Mouse (Mus musculus): ENCODE results near the gene Dgkz. TPM values are rescaled to one million over a fixed set of nuclear protein-coding genes. Genes with fewer than 3 reads are reported as not detected.

Dgkz gene
- total RNA-seq, 1 experiment from 2014 or later: 110 TPM

DNA sequence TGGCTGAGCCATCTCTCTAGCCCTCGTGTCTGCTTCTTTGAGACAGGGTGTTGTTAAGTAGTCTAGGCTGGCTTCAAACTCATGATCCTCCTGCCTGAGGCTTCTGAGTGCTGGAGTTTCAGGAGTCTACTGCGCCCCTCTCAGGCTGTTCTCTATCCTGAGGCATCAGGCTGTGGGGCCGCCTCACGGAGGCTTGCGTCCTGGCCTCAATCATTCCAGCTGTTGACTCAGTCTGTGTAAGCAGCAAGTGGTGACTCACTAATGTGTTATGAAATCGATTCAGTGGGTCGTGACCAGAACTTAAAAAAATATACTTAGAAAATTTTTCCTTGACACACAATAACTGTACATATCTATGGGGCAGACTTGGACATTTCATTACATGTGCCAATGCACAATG, 29.0 kb upstream of the Dgkz start:
- no peak for ATAC-seq (replicated peaks; ENCODE audit: insufficient number of reproducible peaks, low FRiP score, low TSS enrichment, poor library complexity, severe bottlenecking)

DNA sequence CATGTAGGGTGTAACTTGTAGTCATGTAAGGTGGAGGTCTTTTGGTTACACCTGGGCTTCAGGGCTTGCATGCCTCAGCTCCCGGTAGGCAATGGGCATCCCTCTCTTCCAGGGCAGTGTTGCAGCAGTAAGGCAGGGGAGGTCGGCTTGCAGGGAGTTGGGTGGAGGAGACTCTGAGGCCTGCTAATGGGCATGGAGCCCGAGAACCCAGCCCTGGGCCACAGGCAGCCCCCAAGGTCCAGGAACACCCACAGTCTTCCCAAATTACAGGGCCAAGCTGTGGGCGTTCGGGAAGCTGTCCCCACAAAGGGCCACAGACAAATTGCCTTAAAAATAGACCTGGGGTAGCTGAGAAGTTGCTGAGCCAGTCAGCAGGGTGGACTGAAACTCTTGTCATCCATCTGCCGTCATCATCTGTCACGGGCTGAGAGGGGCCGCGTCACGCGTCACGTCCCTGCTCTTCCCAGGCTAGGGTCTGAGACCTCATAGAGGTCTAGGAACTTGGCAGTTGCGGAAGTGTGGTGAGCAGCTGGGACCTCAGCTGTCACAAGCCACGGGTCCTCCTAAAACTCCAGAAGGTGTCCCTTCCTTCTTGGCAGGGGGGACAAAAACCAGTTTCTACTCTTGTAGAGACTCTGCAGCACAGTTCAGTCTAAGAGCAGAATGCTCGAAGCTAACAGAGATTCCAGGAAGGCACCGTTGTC, 22.4 kb upstream of the Dgkz start:
- no peak for ATAC-seq (replicated peaks; ENCODE audit: insufficient number of reproducible peaks, low FRiP score, low TSS enrichment, poor library complexity, severe bottlenecking)

DNA sequence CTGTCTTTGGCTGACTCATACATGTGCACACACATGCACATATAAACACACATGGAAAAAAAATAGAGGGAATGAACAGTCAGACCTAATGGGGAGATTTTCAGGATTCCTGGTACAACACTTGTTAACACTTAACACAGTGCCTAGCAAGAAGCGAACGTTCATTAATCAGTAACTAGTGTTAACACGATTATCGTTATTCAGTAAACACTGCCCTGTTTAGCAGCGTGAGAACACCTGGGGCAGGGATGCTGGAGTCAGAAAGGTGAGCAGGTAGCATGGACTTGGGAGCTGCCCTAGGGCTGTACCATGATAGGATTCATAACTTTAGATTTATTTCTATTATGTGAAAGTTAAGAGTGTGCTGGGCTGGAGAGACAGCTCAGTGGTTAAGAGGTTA, 20.3 kb upstream of the Dgkz start:
- no peak for ATAC-seq (replicated peaks; ENCODE audit: insufficient number of reproducible peaks, low FRiP score, low TSS enrichment, poor library complexity, severe bottlenecking)

DNA sequence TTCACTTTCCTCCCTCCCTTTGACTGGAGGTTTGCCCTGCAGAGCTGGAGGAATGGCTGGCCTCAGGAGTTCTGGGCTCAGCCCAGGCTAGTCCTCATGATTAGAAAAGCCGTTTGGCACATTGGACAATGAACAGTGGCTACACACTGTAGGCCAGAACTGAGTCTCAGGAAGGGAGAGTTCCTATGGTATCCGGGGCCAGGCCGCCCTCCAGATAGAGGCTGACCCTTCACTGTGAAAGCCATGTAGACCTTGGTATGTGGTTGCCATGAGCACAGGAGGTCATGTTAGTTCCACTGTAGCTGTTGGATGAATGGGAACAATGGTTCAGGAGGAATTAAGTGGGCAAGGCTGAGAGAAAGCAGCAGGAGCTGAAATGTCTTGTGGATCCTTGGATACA, 17.7 kb upstream of the Dgkz start:
- no peak for ATAC-seq (replicated peaks; ENCODE audit: insufficient number of reproducible peaks, low FRiP score, low TSS enrichment, poor library complexity, severe bottlenecking)

DNA sequence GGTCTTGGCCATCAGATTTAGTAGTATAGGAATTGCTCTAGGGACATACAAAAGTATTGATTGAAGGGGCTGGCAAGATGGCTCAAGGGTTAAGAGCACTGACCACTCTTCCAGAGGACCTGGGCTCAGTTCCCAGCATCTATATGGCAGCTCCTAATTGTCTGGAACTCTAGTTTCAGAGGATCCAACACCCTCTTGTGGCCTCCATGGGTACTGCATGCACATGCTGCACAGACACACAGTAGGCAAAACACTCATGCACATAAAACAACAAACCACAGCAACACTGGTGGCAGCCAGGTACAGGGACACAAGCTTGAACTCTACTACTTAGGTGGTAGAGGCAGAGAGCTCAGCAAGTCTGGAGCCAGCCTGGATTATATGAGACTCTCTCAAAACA, 14.1 kb upstream of the Dgkz start:
- no peak for ATAC-seq (replicated peaks; ENCODE audit: insufficient number of reproducible peaks, low FRiP score, low TSS enrichment, poor library complexity, severe bottlenecking)

DNA sequence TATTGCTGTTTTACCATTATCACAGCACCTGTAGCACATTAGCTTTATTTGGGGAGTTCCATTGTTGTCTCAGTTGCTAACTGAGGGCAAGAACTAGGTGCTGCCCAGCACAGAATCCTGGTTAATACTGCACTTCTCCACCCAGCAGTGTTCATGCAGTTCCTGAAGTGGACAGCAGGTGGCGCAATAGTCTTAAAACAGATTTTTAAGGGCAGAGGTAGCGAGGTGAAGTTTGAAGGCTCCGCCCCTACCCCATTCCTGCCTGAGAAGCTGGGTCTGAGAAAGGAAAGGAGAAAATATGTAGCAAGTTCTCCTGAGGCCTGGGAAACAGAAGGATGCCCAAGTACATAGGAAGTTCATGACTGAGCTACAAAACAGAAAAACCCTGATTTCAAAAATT, 11.9 kb upstream of the Dgkz start:
- ATAC-seq (replicated peaks; ENCODE audit: insufficient number of reproducible peaks, low FRiP score, low TSS enrichment, poor library complexity, severe bottlenecking): 0 out of 2 replicates have a peak, but pooled peaks have one; percentile 33

DNA sequence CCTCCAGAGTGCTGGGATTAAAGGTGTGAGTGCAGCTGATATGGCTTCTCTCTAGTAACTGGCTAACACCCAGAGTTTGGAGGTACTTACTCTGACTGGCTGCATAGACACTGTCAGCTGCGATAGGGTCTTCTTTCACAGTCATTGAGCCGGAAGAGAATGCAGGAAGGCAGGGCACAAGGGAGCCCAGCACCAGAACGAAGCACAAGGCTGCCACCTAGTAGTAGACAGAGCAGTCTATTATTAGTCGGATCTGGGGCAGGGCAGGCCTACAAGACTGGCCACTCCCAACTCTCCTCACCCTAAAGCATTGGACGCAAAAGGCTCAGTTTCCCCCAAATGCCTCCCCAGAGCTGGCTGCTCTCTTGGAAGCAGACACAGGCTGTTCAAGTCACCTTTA, 10.4 kb upstream of the Dgkz start:
- peak; percentile 46 for ATAC-seq (replicated peaks; ENCODE audit: insufficient number of reproducible peaks, low FRiP score, low TSS enrichment, poor library complexity, severe bottlenecking)

DNA sequence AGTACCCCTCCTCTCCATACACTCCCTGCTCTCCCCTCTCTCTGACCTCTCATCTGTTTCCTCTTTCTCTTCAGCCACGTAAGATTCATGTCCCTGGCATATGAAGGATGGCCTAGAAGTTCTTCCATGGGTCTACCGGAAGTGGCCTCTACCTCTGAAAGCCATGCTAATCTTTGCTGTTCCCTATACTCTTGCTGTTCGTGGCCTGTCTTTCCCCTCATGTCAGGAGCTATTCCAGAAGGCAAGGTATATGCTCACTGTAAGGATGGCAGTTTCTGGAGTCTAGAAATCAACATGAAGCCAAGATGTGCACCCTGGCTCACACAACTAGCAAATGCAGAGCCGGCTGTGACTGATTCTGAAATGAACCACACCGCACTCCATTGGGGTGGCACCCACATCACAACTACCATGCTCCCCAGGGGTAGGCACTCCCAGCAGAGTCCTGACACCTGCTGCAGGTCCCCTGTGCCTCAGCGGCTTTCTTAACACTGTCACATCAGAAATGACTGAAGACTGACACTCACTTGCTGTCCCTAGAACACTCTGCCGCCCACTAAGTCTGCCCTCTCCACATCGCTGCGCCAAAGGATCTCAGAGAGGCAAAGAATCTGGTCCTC, 9.4 kb upstream of the Dgkz start:
- ATAC-seq (replicated peaks; ENCODE audit: insufficient number of reproducible peaks, low FRiP score, low TSS enrichment, poor library complexity, severe bottlenecking): peak; percentile 13

DNA sequence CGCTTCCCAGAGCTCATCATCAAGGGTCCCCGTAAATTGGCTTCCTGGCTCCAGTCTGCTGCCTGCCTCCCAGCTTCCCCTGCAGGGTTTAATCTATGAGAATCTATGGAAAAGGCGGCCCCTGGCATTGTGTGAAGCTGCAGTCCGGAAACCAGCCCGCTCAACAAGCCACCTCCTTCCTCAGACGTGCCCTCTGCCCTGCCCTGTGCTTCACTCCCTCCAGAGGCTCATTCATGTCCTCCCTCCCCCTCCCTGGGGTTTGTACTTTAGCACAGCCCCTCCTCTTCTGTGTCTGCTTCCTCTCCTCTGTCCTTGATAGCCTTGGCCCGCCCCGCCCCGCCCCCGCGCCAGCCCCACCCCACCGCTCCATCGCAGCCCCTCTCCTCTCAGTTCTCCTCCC, 8.8 kb upstream of the Dgkz start:
- peak; percentile 88 for ATAC-seq (replicated peaks; ENCODE audit: insufficient number of reproducible peaks, low FRiP score, low TSS enrichment, poor library complexity, severe bottlenecking)

DNA sequence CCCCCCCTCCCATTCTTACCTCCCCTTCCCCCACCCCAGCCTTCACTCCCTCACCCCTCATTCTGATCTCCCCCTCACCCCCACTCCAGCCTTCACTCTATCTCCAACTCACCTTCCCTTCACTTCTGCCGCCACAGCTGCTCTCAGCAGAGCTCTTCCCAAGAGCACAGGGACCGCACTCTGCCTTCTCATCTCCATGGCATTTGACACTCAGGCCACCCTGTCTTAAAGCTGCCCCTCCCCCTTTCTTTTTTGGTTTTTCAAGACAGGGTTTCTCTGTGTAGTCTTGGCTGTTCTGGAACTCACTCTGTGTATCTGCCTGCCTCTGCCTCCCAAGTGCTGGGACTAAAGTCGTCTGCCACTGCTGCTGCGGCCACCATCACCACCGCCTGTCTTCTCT, 5.2 kb upstream of the Dgkz start:
- no peak for ATAC-seq (replicated peaks; ENCODE audit: insufficient number of reproducible peaks, low FRiP score, low TSS enrichment, poor library complexity, severe bottlenecking)

DNA sequence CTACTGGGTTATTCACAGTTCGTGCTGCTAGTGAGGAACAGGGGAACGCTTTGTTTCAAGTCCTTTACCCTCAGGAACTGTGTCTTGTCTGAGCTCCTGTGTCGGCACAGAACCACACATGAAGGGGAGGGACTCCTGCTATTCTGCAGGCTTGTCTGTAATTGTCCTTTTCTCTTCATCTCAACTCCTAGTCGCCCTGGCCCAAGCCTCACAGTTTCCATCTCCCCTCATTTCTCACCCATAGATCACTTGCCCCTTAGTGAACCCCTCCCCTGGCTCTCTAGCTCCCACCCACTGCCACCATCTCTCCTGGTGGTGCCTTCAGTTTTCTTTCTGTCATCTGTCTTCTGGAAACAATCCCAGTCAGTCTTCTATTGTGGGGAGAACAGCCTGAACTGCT, 4.6 kb upstream of the Dgkz start:
- no peak for ATAC-seq (replicated peaks; ENCODE audit: insufficient number of reproducible peaks, low FRiP score, low TSS enrichment, poor library complexity, severe bottlenecking)

DNA sequence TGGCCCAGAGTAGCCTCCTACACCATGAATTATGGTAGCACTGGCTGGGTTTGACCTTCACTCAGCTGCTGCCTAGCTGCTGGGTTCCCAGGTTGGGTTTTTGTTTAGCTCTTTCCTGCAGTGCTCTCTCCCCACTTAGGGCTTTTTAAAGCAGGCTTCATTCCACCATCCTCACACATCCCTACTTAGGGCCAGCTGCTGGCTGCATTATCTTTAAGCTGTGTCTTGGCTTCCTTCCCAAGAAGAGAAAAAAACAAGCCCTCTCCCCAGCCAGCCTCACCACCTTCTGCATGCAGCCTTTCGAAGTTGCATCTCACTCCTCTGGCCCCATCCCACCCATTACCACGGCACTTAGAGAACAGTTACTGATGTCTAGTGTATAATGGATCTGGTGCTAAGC, 2.9 kb upstream of the Dgkz start:
- ATAC-seq (replicated peaks; ENCODE audit: insufficient number of reproducible peaks, low FRiP score, low TSS enrichment, poor library complexity, severe bottlenecking): no peak

DNA sequence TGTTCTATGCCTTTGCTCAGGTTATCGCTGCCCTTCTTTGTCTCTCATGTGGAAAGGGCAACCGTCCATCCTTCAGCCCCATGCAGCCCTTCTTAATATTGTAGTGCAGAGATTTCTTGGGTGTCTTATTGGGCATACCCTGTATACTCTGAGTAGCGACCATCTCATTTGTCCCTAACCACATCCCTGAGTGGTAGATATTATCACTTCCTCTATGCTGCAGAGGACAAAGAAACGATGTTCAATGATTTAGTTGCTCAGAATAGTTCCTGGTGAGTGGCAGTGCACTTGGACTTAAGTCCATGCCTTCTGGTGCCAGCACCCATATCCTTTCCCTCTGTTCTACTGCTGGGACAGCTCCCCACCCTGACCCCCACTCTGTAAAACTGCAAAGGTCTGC, 2.3 kb upstream of the Dgkz start:
- 0 out of 2 replicates have a peak, but pooled peaks have one; percentile 15 for ATAC-seq (replicated peaks; ENCODE audit: insufficient number of reproducible peaks, low FRiP score, low TSS enrichment, poor library complexity, severe bottlenecking)

DNA sequence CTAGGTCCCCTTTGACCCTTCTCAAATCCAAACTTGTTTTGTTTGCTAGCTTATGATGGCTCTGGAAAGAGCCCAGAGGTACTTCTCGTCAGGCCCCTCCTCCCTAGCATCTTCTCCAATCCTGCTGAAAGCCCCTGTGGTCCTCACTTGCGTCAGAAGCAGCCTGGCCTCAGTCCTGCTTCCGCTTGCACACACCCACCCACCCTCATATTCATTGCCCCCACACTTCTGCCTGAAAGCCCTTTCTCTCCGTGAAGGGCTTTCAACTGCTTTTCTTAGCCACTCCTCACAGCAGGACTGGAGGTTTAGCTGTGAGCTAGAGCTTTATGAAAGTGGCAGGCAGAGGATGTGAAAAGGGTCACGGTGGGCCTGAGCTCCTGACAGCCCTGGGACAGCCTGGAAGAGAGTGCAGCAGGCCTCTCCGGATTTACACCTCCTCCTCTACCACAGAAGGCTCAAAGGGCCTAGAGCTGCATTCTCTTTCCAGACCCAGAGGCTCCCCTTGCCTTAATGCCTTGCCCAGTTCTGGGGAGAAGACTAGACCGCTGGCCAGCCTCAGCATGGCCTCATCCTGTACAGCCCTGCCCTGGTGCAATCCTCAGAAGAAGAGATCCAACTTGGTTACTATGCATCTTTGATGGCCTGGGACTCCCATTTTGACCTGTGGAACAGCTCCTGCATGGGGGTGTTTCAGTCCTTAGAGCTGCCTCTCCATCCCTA, 2.1 kb downstream of the Dgkz start:
- ATAC-seq (replicated peaks; ENCODE audit: insufficient number of reproducible peaks, low FRiP score, low TSS enrichment, poor library complexity, severe bottlenecking): no peak

DNA sequence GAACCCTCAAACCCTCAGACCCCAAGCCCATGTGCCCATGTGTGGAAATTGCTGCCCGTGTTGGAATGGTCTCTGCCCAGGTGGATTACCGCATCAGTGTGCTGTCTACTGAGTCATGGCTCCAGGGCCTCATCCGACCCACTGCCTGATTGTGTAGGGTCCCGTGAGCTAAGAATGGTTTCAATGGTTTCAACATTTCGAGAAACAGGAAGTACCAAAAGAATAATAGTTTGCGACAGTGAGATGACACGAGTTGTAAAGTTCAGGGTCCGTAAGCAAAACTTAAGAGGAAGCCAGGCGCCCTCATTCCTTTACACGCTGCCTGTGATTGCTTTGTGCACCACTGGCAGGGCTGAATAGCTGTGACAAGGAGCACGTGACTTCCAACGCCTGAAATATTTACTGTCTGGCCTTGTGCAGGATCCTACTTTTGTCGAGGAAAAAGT, 3.5 kb downstream of the Dgkz start:
- peak; percentile 85 for ATAC-seq (replicated peaks; ENCODE audit: insufficient number of reproducible peaks, low FRiP score, low TSS enrichment, poor library complexity, severe bottlenecking)

DNA sequence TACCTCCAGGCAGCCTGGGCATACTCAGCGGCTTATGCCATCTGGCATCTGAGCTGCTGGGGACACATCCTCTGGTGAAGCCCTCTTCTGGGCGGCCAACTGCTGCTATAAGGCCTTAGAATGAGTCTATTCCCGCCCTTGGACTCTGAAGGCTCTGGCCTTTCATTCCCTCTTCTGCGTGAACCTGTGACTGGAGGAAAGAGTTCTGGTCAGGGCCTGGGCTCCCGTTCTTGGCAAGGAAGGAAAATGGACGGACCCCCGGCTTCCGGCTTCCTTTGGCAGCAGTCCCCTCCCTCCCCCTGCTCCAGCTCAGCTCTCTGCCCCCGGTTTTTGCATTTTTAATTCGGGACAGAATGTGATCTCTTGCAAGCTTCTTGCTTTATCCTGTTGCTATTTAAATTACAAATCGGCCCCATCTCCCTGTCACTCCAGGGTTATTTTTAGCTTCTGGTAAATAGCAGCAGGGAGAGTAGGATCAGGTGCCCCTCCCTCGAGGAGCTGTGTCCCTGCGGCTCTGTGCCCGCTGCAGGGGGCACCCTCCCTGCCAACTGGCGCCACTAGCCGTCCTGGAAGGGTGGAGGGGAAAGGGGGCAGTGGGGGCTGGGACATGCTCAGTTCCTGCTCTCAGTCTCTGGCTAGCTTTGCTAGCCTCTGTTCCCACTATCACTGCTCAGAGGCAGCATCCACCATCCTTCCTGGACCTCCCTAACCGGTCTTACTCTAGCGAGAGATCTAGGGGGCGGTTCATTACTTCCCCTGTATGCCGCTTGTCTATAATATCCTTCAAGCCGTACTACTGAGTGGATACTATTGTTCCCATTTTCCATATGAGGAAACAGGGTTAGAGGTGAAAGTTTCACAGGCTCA, 4.2 kb downstream of the Dgkz start:
- peak; percentile 51; the same call in 1 of the 2 replicates for ATAC-seq (replicated peaks; ENCODE audit: insufficient number of reproducible peaks, low FRiP score, low TSS enrichment, poor library complexity, severe bottlenecking)

DNA sequence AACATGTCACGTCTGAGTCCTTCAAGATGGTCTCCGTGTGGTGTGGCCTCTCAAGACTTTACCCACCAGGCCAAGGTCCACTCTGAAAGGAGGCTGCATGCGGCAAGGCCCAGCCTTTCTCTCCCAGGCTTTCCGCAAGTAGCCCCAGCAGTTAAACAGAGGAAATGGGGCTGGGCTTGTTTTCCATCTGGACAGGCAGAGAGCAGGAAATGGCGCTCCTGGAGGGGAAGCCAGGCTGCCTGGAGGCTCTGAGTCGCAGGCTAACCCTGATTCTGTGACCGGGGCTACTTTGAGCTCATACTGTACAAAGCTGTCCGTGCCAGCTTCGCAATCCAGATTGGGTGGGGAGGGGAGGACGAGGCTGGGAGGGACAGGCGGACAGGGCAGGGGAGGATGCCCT, 7.7 kb downstream of the Dgkz start:
- ATAC-seq (replicated peaks; ENCODE audit: insufficient number of reproducible peaks, low FRiP score, low TSS enrichment, poor library complexity, severe bottlenecking): no peak

DNA sequence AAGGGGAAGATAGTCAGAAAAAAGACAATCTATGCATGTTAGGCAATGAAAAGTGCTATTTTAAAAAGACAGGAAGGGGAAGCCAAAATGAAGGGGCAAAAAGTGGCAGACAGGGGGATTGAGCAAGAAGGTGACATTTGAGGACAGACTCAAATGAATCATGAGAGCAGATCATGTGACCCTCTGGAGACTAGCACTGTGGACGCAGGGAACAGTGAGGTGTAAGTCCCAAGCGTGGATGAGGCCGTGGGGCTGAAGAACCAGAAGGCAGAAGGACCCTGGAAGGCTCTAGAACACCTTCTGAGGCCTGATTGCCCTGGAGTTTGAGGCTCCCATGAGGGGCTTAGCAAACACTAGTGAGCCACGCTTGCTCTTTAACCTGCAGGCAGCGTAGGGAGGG, 9.3 kb downstream of the Dgkz start:
- peak; percentile 57 for ATAC-seq (replicated peaks; ENCODE audit: insufficient number of reproducible peaks, low FRiP score, low TSS enrichment, poor library complexity, severe bottlenecking)

DNA sequence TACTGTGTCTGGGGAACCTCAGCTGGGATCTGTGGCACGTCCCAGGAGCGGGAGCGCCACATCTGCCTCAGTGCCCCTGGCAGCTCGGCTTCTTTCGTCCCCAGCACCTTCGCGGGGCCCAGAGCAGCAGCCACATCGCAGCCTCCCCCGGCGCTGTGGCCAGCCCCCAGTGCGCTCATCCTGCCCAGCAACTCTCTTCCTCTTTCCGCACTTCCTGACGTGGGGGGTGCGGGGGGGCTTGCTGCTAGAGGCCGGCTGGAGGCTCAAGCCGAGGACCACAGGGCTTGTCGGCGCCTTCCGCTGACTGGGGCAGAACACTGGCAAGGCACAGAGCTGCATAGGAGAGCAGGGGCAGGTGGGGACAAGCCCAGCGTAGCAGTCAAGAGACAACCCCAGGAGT, 10.2 kb downstream of the Dgkz start:
- peak; percentile 47 for ATAC-seq (replicated peaks; ENCODE audit: insufficient number of reproducible peaks, low FRiP score, low TSS enrichment, poor library complexity, severe bottlenecking)

All from monocyte, adult 5-6 weeks (primary cell).